Mouse (Mus musculus): Measurements from ENCODE around the gene Axin2.

- no peak for TF ChIP-seq POLR2A (IDR thresholded peaks at IDR 0.05; ENCODE audit: borderline replicate concordance, insufficient read depth, low read length)
- no peak for TF ChIP-seq CTCF (IDR thresholded peaks at IDR 0.05; ENCODE audit: borderline replicate concordance, insufficient read depth, low read depth, low read length)
Measured at GRCm38 (mm10) chr11:108876633-108877205, 43.4 kb upstream of the Axin2 start.

Data from cerebellum, adult 2 months (tissue).